8 mouse cellular contexts compared by ENCODE assay signal in the genomic region with DNA sequence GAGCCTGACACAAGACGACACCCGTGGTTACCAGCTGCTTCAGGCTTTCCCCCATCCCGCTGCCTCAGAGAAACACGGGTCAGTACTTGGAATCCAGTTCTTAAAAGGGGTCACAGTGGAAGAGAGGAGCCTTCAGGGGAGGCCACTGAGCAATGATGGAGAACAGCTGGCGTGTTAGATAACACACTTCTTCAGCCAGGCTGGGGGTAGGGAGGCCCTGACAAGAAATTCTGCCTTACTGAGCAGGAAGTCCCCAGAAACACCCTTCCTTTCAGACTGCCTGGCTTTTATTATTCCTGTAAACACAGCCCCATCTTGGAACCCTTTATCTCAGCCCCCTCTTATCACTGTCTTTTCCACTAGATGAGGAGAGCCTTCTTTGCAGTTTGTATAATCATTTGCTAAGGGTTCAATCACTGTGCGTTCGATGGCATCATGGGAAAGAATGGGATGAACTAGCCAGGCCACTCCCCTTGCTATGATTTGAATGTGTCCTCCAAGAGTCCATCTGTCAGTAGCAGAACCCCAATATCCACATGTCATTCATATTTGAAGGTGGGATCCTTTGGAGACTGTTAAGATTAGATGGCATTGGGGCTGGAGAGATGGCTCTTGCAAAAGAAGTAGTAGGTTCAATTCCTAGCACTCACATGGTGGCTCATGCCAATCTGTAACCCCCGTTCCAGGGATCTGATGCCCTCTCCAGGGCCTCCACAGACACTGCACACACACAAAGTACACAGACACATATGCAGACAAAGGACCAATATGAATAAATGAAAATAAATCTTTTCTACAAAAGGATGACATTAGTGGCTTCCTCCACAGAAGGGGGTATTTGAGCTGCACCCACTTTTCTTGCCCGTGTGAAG. TPM values are rescaled to one million over a fixed set of nuclear protein-coding genes. Genes with fewer than 3 reads are reported as not detected.
DNase-seq lines count a peak whose midpoint lies in the region; ATAC-seq lines count a peak whose summit lies in the region.

No protein-coding gene starts in this region.

- H3K4me2 ChIP-seq in heart, embryonic 15.5 days: no peak overlapping the region

- H3K27me3 ChIP-seq in heart, embryonic 15.5 days: no peaks in the 10 kb centered on the region

- peaks cover 7% of the 10 kb centered on the region; the same call in 1 of the 2 replicates for H3K4me1 ChIP-seq in heart, embryonic 15.5 days (replicated peaks)

- H3K9me3 ChIP-seq in heart, embryonic 15.5 days (replicated peaks): no peaks in the 10 kb centered on the region

- DNase-seq in ovary, postnatal 14 days (ENCODE audit: low spot score): peak; percentile 21
- DNase-seq in ovary, postnatal 36 days (ENCODE audit: low spot score): no peak
- peak; percentile 89 for DNase-seq in liver
- DNase-seq in spleen, postnatal 4 days (ENCODE audit: low spot score in 2 of 2): peak; percentile 73 to 75
- DNase-seq in cerebellum, postnatal 36 days: no peak
- no peak for DNase-seq in right cerebral cortex, postnatal 36 days (ENCODE audit: low spot score in 2 of 2)
- no peak for DNase-seq in layer of hippocampus, postnatal 14 days (ENCODE audit: low spot score in 2 of 2)

- ATAC-seq in heart, embryonic 15.5 days (replicated peaks; ENCODE audit: insufficient number of reproducible peaks, insufficient read depth, low FRiP score, low read depth): peak; percentile 88

- WGBS in heart, embryonic 15.5 days: 32% methylated on average over 9 of the region's 9 CpGs

- no peak overlapping the region for H3K4me3 ChIP-seq in heart, embryonic 15.5 days

- peak overlapping the region; percentile 58 for H3K27ac ChIP-seq in heart, embryonic 15.5 days

- no peak overlapping the region for H3K9ac ChIP-seq in heart, embryonic 15.5 days

- no peaks in the 10 kb centered on the region for H3K36me3 ChIP-seq in heart, embryonic 15.5 days

RNA-seq across cellular contexts. Expression of gene Plxnc1, which starts 12.4 kb away (rescaled TPM):
- polyA plus RNA-seq in heart, embryonic 15.5 days (2015; fragmentation: Nextera tagmentation; extraction: Ambion mirVana): 2.9 and 3.5 TPM in 2 replicates
- total RNA-seq in layer of hippocampus, postnatal 14 days (2021): 10 to 100 TPM; 32.7 to 33.0 TPM

Comparison
In these comparisons a context has a peak if more than half of its experiments do, and no peak if none do; other contexts are left out.
1. DNase-seq: peak in ovary, postnatal 14 days (single experiment), liver (single experiment) and spleen, postnatal 4 days (2 of 2); none in ovary, postnatal 36 days (single experiment), cerebellum, postnatal 36 days (0 of 2), right cerebral cortex, postnatal 36 days (0 of 2) and layer of hippocampus, postnatal 14 days (0 of 2).